Mouse (Mus musculus) liver, embryonic 11.5 days (tissue): ENCODE results near the gene Mogs. TPM values are rescaled to one million over a fixed set of nuclear protein-coding genes. Genes with fewer than 3 reads are reported as not detected.

Experiments used
- ATAC-seq: fragments of 200-750 bp; cut with Nextera tagmentation; replicated peaks from 2 replicates; pipeline ENCODE4 v1.8.0; 2017; ENCODE audit warnings: moderate number of reproducible peaks, mild to moderate bottlenecking, moderate TSS enrichment, moderate library complexity; ENCODE audit not compliant: low FRiP score
- DNase-seq: peaks from one replicate; pipeline ENCODE4 v3.0.0-alpha.2; 2017; ENCODE audit warnings: low spot score
- H3K27ac ChIP-seq: fragments of 300-500 bp; sonication (generic); 2 replicates; pipeline ENCODE4 v1.5.1; 2014; ENCODE audit warnings: mild to moderate bottlenecking, low read depth, low read length, control low read depth
- H3K27me3 ChIP-seq: fragments of 300-500 bp; sonication (generic); replicated peaks from 2 replicates; pipeline ENCODE4 v1.6.1; 2014; ENCODE audit warnings: low read length, mixed read lengths; ENCODE audit not compliant: control insufficient read depth, insufficient read depth
- H3K36me3 ChIP-seq: fragments of 300-500 bp; sonication (generic); 2 replicates; pipeline ENCODE4 v1.6.1; 2014; ENCODE audit warnings: mild to moderate bottlenecking, low read length, moderate library complexity, mixed read lengths; ENCODE audit not compliant: control insufficient read depth, insufficient read depth
- H3K4me1 ChIP-seq: fragments of 300-500 bp; sonication (generic); replicated peaks from 2 replicates; pipeline ENCODE4 v1.6.1; 2014; ENCODE audit warnings: low read length, mixed read lengths; ENCODE audit not compliant: control insufficient read depth, insufficient read depth
- H3K4me2 ChIP-seq: fragments of 300-500 bp; sonication (generic); 2 replicates; pipeline ENCODE4 v1.6.1; 2014; ENCODE audit warnings: mild to moderate bottlenecking, control low read depth, moderate library complexity
- H3K4me3 ChIP-seq: fragments of 300-500 bp; sonication (generic); 2 replicates; pipeline ENCODE4 v1.5.1; 2014; ENCODE audit warnings: low read depth, low read length, control low read depth
- H3K9ac ChIP-seq: fragments of 300-500 bp; sonication (generic); 2 replicates; pipeline ENCODE4 v1.6.1; 2014; ENCODE audit warnings: low read depth, low read length, control low read depth
- H3K9me3 ChIP-seq: fragments of 300-500 bp; sonication (generic); 2 replicates; pipeline ENCODE4 v1.6.1; 2016; ENCODE audit warnings: low read length, inconsistent platforms, mixed read lengths; ENCODE audit not compliant: control insufficient read depth
- WGBS: fragments of 180-500 bp; shearing (Covaris S2); extraction: QIAGEN DNeasy Blood & Tissue Kit; methylation state at CpG from one replicate; pipeline ENCODE4 v1.1.7; 2014; 5-methylcytosine and 5-hydroxymethylcytosine counted together
- polyA plus RNA-seq: library from polyadenylated mRNA; unstranded; fragments of >200 nt; fragmentation: Nextera tagmentation; extraction: Ambion mirVana; gene quantifications from 2 replicates; pipeline ENCODE4 v1.2.1, GENCODE M21; 2014

Gene Mogs
- polyA plus RNA-seq, 1 experiment from 2014 or later = 88.9 TPM

DNA sequence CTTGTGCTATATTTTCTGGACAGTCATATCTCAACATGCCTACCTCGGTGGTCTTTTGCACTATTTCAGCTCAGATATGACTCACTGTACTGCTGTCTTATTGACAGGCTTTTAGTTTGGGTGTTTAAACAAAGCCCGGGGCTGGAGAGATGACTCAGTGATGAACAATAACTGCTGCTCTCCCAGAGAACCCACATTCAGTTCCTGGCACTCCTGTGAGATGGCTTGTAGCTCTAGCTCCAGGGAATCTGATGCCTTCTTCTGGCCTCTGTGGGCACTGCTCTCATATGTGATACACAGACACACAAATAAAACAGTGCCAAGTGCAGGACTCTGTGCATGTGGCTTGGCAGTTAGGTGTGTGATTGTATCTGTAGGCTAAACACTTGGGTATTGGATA, 29.9 kb downstream of the Mogs start:
- no peaks in the 10 kb centered on the region for H3K9me3 ChIP-seq
- DNase-seq (no peak), ATAC-seq (no peak)
- H3K4me3 ChIP-seq = no peak overlapping the region
- no peak overlapping the region for H3K4me2 ChIP-seq
- no peak overlapping the region for H3K9ac ChIP-seq
- H3K27ac ChIP-seq = no peak overlapping the region
- H3K27me3 ChIP-seq = peaks cover 17% of the 10 kb centered on the region
- peaks cover 5% of the 10 kb centered on the region; the same call in 1 of the 2 replicates for H3K36me3 ChIP-seq
- peaks cover 7% of the 10 kb centered on the region for H3K4me1 ChIP-seq
- WGBS = 60% methylated on average over 2 of the region's 2 CpGs

DNA sequence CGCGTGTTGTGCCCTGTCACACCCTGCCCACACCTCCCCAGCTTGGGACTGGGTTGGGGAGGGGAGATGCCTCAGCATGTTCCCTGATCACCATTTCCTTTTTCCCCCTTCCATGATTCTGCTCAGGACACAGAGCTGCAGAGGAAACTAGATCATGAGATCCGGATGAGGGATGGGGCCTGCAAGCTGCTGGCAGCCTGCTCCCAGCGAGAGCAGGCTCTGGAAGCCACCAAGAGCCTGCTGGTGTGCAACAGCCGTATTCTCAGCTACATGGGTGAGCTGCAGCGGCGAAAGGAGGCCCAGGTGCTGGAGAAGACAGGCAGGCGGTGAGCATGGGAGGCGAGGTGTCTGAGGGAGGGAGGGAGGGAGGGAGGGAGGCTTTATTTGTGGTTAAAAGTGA, 30.5 kb downstream of the Mogs start:
- Histone ChIP-seq H3K9me3 (no peaks in the 10 kb centered on the region), H3K27me3 (peaks cover 17% of the 10 kb centered on the region), H3K9ac (no peak overlapping the region), H3K4me1 (peaks cover 7% of the 10 kb centered on the region), H3K36me3 (peaks cover 5% of the 10 kb centered on the region; the same call in 1 of the 2 replicates), H3K27ac (no peak overlapping the region), H3K4me2 (no peak overlapping the region), H3K4me3 (no peak overlapping the region)
- 61% methylated on average over 9 of the region's 9 CpGs for WGBS
- ATAC-seq (no peak), DNase-seq (no peak)

DNA sequence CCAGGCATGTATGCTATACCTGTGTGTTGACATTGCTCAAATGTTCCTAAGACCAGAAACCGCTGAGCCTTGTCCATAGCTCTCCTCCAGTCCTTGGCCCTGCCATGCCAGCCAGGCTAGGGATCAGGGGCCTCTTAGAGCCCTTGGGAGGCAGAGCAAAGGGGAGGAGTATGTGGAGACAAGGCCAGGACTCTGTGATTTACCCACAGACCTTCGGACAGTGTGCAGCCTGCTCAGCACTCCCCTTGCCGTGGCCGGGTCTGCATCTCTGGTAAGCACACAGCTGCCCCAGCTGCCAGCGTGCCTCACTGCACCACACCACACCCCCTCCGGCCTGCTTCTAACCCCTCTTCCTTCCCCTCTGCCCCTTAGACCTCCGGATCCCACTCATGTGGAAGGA, 32.0 kb downstream of the Mogs start:
- Histone ChIP-seq H3K4me1 (peaks cover 5% of the 10 kb centered on the region), H3K9ac (no peak overlapping the region), H3K4me3 (no peak overlapping the region), H3K36me3 (peaks cover 5% of the 10 kb centered on the region; the same call in 1 of the 2 replicates), H3K9me3 (no peaks in the 10 kb centered on the region), H3K27me3 (peaks cover 9% of the 10 kb centered on the region), H3K4me2 (no peak overlapping the region), H3K27ac (no peak overlapping the region)
- WGBS = 60% methylated on average over 7 of the region's 7 CpGs
- DNase-seq (no peak), ATAC-seq (no peak)

DNA sequence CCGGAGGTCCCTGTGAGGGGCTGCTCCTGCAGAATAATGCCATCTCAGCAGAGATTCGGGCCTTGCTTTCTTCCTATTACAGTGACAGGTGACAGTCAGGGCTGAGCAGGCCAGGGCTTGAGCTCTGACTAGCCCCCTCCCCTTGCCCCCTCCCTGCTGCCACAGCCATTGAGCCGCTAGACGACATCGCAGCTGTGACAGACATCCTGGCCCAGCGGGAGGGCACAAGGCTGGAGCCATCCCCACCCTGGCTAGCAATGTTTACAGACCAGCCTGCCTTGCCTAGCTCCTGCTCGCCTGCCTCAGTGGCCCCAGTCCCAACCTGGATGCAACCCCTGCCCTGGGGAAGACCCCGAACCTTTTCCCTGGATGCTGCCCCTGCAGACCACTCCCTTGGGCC, 36.4 kb downstream of the Mogs start:
- ATAC-seq = no peak
- Histone ChIP-seq H3K36me3 (peaks cover 8% of the 10 kb centered on the region; the same call in 1 of the 2 replicates), H3K4me3 (no peak overlapping the region)

DNA sequence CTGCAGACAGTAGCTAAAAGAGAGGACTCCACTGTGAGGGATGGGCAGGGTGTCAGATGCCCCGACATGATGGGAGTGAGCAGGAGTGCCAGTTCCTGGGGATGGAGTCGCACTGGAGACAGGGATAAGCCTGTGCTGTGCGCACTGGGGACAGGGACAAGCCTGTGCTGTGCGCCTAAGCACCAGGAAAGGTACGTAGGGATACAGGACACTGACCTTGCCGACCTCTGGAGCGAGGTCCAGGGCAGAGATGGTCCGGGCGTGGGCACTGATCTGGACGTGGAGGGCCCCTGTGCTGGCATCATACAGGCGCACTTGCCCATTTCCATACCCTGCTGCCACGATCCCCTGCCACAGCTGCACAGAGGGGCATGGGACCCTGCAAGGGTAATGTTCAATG, 37.7 kb downstream of the Mogs start:
- H3K36me3 ChIP-seq = peaks cover 3% of the 10 kb centered on the region; the same call in 1 of the 2 replicates
- no peak overlapping the region for H3K27ac ChIP-seq
- no peak for DNase-seq
- no peak overlapping the region for H3K4me2 ChIP-seq
- H3K9me3 ChIP-seq = no peaks in the 10 kb centered on the region
- H3K4me3 ChIP-seq = no peak overlapping the region
- ATAC-seq = no peak
- no peak overlapping the region for H3K9ac ChIP-seq
- 88% methylated on average over 12 of the region's 12 CpGs for WGBS
- peaks cover 10% of the 10 kb centered on the region; the same call in 1 of the 2 replicates for H3K4me1 ChIP-seq
- peaks cover 24% of the 10 kb centered on the region for H3K27me3 ChIP-seq

More for the DNA sequence above, 36.4 kb downstream of the Mogs start:
- WGBS = 33% methylated on average over 8 of the region's 8 CpGs
- H3K9ac ChIP-seq = no peak overlapping the region
- no peak for DNase-seq
- H3K9me3 ChIP-seq = no peaks in the 10 kb centered on the region
- peaks cover 24% of the 10 kb centered on the region for H3K27me3 ChIP-seq
- no peak overlapping the region for H3K4me2 ChIP-seq
- no peak overlapping the region for H3K27ac ChIP-seq
- H3K4me1 ChIP-seq = peaks cover 10% of the 10 kb centered on the region; the same call in 1 of the 2 replicates

DNA sequence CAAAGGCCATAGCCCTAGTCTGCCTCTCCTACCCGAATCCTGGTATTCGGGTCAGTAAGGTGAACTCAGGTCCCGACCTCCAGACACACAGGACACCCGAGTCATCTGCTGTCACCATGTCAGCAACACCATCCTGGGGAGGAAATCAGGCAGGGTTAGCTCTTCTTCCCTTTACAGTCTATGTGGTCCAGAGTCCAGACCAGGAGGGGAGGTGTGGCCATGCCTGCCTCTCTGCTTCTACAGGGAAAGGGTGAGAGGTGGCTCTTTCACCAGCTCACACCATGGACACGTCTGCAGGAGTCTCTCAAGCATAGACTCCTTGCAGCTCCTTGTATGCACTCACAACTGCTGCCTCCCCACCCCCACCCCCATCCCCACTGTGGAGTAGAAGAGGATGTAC, 38.2 kb downstream of the Mogs start:
- DNase-seq (no peak), ATAC-seq (no peak)
- H3K27me3 ChIP-seq = peaks cover 24% of the 10 kb centered on the region
- no peak overlapping the region for H3K4me2 ChIP-seq
- WGBS = 66% methylated on average over 5 of the region's 5 CpGs
- H3K4me1 ChIP-seq = peaks cover 10% of the 10 kb centered on the region; the same call in 1 of the 2 replicates
- H3K9ac ChIP-seq = no peak overlapping the region; the same call in 1 of the 2 replicates
- H3K27ac ChIP-seq = no peak overlapping the region
- no peaks in the 10 kb centered on the region for H3K9me3 ChIP-seq
- H3K4me3 ChIP-seq = no peak overlapping the region
- H3K36me3 ChIP-seq = 0 out of 2 replicates have a peak, but pooled peaks cover 3% of the 10 kb centered on the region

DNA sequence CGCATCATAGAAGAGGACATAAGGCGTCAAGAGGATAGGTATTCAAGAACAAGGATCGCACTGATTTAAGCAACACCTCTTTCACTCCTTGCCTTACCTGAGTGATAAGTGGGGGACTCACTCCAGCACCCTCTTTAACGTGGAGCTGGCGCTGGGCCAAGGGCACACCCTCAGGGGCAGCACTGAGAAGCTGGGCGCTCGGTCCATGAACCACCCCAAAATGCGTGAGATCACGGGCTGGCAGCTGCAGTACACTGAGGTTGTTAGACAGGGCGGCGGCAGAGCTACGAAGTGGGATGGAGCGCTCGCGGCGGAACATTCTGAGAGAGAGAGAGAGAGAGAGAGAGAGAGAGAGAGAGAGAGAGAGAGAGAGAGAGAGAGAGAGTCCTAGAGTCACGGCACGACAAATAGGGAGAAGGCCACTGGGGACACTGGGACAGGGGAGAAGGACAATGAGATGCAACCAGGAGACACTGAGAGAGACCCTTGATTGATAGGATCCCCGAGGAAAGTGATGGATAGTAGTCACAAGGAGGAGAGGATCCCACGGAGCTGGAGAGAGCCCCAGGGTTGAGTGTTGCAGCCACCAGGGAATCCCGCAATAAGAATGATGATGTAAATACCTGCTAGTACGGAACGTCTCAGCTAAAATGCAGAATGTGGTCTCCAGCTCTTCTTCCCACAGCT, 40.4 kb downstream of the Mogs start:
- Histone ChIP-seq H3K4me1 (peaks cover 10% of the 10 kb centered on the region; the same call in 1 of the 2 replicates), H3K4me2 (peak overlapping the region; percentile 87), H3K9ac (peak overlapping the region; percentile 52), H3K27me3 (peaks cover 28% of the 10 kb centered on the region), H3K36me3 (0 out of 2 replicates have a peak, but pooled peaks cover 3% of the 10 kb centered on the region), H3K4me3 (peak overlapping the region; percentile 39), H3K27ac (no peak overlapping the region), H3K9me3 (no peaks in the 10 kb centered on the region)
- DNase-seq (no peak), ATAC-seq (no peak)
- WGBS = 12% methylated on average over 23 of the region's 23 CpGs

DNA sequence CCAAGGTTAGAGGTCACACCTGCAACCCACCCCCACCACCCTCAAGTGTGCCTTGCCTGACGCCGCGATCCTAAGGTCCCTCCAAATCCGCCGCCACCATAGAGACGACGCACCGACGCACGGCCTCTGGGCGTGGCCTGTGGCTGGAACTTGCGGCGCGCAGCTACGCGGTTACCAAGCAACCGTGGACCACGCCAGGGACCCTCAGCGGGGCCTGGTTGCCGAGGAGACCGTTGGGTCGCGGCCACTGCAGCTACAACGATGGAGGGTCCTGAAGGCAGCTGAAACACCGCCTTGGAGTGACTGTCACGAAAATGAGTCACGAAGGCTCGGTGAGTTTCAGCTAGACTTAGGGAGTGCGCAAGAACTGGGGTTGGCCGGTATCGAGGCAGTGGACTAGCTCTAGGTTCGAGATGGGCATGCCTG, 41.0 kb downstream of the Mogs start, which contains the start of the genes Wdr54 and 1700003E16Rik:
Wdr54 (minus strand) TSS at position 139 of the 426 bp plus-strand sequence.
1700003E16Rik (plus strand) TSS at position 146 of the 426 bp plus-strand sequence.
- peak within 1 kb of the TSS; percentile 52 for H3K9ac ChIP-seq
- peak within 1 kb of the TSS; percentile 87 for H3K4me2 ChIP-seq
- H3K27me3 ChIP-seq = peaks cover 33% of the 10 kb centered on the region
- H3K9me3 ChIP-seq = no peaks in the 10 kb centered on the region
- H3K4me1 ChIP-seq = peaks cover 8% of the 10 kb centered on the region; the same call in 1 of the 2 replicates
- no peak within 1 kb of the TSS for H3K27ac ChIP-seq
- 0 out of 2 replicates have a peak, but pooled peaks cover 3% of the 10 kb centered on the region for H3K36me3 ChIP-seq
- peak; percentile 75 for DNase-seq
- 2% methylated on average over 32 of the region's 32 CpGs for WGBS
- peak within 1 kb of the TSS; percentile 39 for H3K4me3 ChIP-seq
- peak; percentile 68; the same call in 1 of the 2 replicates for ATAC-seq
